Mouse (Mus musculus) lung, embryonic 15.5 days (tissue): ENCODE data around the gene Pof1b. TPM values are rescaled to one million over a fixed set of nuclear protein-coding genes. Genes with fewer than 3 reads are reported as not detected.

Experiments used
- ATAC-seq: fragments of 200-750 bp; cut with Nextera tagmentation; 2 replicates; pipeline ENCODE4 v1.8.0; 2017; ENCODE audit warnings: moderate number of reproducible peaks, borderline replicate concordance; ENCODE audit not compliant: low FRiP score, low TSS enrichment; ENCODE audit errors: extremely low read depth
- H3K27ac ChIP-seq: fragments of 300-500 bp; sonication (generic); 2 replicates; pipeline ENCODE4 v1.5.1; 2015; ENCODE audit warnings: moderate library complexity, mild to moderate bottlenecking, inconsistent platforms
- H3K27me3 ChIP-seq: fragments of 300-500 bp; sonication (generic); 2 replicates; pipeline ENCODE4 v1.6.1; 2015; ENCODE audit warnings: inconsistent platforms
- H3K36me3 ChIP-seq: fragments of 300-500 bp; sonication (generic); 2 replicates; pipeline ENCODE4 v1.6.1; 2015; ENCODE audit warnings: inconsistent platforms
- H3K4me1 ChIP-seq: fragments of 300-500 bp; sonication (generic); 2 replicates; pipeline ENCODE4 v1.6.1; 2015; ENCODE audit warnings: inconsistent platforms
- H3K4me2 ChIP-seq: fragments of 300-500 bp; sonication (generic); 2 replicates; pipeline ENCODE4 v1.6.1; 2015; ENCODE audit warnings: inconsistent platforms, mild to moderate bottlenecking, moderate library complexity
- H3K4me3 ChIP-seq: fragments of 300-500 bp; sonication (generic); 2 replicates; pipeline ENCODE4 v1.5.1; 2015; ENCODE audit warnings: mild to moderate bottlenecking, inconsistent platforms
- H3K9ac ChIP-seq: fragments of 300-500 bp; sonication (generic); 2 replicates; pipeline ENCODE4 v1.6.1; 2015; ENCODE audit warnings: inconsistent platforms
- H3K9me3 ChIP-seq: fragments of 300-500 bp; sonication (generic); 2 replicates; pipeline ENCODE4 v1.6.1; 2016; ENCODE audit warnings: inconsistent platforms
- WGBS: fragments of 180-500 bp; shearing (Covaris S2); methylation state at CpG from one replicate; pipeline ENCODE4 v1.1.7; 2015; 5-methylcytosine and 5-hydroxymethylcytosine counted together
- polyA plus RNA-seq: library from polyadenylated mRNA; unstranded; fragments of >200 nt; fragmentation: Nextera tagmentation; extraction: Ambion mirVana; gene quantifications from 2 replicates; pipeline ENCODE4 v1.2.1, GENCODE M21; 2015

Gene Pof1b
- 1.8 and 2.1 TPM in 2 replicates for polyA plus RNA-seq

DNA sequence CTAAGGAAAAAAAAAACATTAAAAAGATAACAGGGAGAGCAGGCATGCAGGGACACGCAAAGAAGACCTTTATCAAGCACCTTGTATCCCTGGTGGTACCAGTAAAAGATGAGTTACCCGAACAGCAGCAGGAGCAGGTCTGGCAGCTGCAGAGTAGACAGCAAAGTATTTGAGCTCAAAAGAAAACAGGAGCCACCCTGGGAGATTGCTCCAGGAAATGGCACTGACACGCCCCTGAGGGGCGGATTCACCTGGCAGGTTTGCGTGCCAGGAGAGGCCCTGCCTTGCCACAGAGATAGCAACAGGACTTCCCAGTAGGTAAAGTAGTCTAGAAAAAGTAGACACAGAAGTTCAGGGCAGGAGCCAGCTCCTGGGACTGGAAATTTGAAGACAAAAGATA is at the start of gene Pof1b:
TSS of gene Pof1b (minus strand) at position 144 of the 400 bp plus-strand sequence.
- H3K36me3 ChIP-seq, result no peaks in the 10 kb centered on the region
- no peak within 1 kb of the TSS for H3K4me2 ChIP-seq
- H3K9me3 ChIP-seq, result no peaks in the 10 kb centered on the region
- no peak within 1 kb of the TSS for H3K9ac ChIP-seq
- H3K27ac ChIP-seq, result no peak within 1 kb of the TSS
- no peak within 1 kb of the TSS for H3K4me3 ChIP-seq
- 54% methylated on average over 5 of the region's 5 CpGs for WGBS
- no peak for ATAC-seq
- no peaks in the 10 kb centered on the region for H3K27me3 ChIP-seq
- H3K4me1 ChIP-seq, result no peaks in the 10 kb centered on the region

- no peak overlapping the region for H3K4me3 ChIP-seq
- ATAC-seq, result no peak
- H3K27ac ChIP-seq, result no peak overlapping the region
- H3K4me2 ChIP-seq, result no peak overlapping the region
- H3K27me3 ChIP-seq, result no peaks in the 10 kb centered on the region
- no peaks in the 10 kb centered on the region for H3K9me3 ChIP-seq
- no peaks in the 10 kb centered on the region for H3K4me1 ChIP-seq
- no peaks in the 10 kb centered on the region for H3K36me3 ChIP-seq
- no peak overlapping the region for H3K9ac ChIP-seq
Measured at GRCm38 (mm10) chrX:112716587-112716986, 18.1 kb upstream of the Pof1b start.

GRCm38 (mm10) chrX:112694392-112694791 is 4.1 kb downstream of the Pof1b start:
- 39% methylated on average over 1 of the region's 1 CpGs for WGBS

GRCm38 (mm10) chrX:112680605-112681004 is 17.8 kb downstream of the Pof1b start:
- Histone ChIP-seq H3K27me3 (no peaks in the 10 kb centered on the region), H3K4me3 (no peak overlapping the region), H3K36me3 (no peaks in the 10 kb centered on the region), H3K4me1 (no peaks in the 10 kb centered on the region), H3K4me2 (no peak overlapping the region), H3K9ac (no peak overlapping the region), H3K27ac (no peak overlapping the region), H3K9me3 (no peaks in the 10 kb centered on the region)
- ATAC-seq, result peak; percentile 31; the same call in 1 of the 2 replicates
- 19% methylated on average over 5 of the region's 5 CpGs for WGBS

More at GRCm38 (mm10) chrX:112694392-112694791, 4.1 kb downstream of the Pof1b start:
- Histone ChIP-seq H3K4me1 (no peaks in the 10 kb centered on the region), H3K9me3 (no peaks in the 10 kb centered on the region), H3K27me3 (no peaks in the 10 kb centered on the region), H3K9ac (no peak overlapping the region), H3K4me2 (no peak overlapping the region), H3K4me3 (no peak overlapping the region), H3K27ac (no peak overlapping the region), H3K36me3 (no peaks in the 10 kb centered on the region)
- no peak for ATAC-seq

- no peak overlapping the region for H3K9ac ChIP-seq
- 18% methylated on average over 1 of the region's 1 CpGs for WGBS
- ATAC-seq, result no peak
- no peaks in the 10 kb centered on the region for H3K9me3 ChIP-seq
- no peak overlapping the region for H3K4me3 ChIP-seq
- no peak overlapping the region for H3K4me2 ChIP-seq
- H3K4me1 ChIP-seq, result no peaks in the 10 kb centered on the region
- no peaks in the 10 kb centered on the region for H3K27me3 ChIP-seq
- no peaks in the 10 kb centered on the region for H3K36me3 ChIP-seq
- H3K27ac ChIP-seq, result no peak overlapping the region
Measured at GRCm38 (mm10) chrX:112675525-112675924, 22.9 kb downstream of the Pof1b start.

DNA sequence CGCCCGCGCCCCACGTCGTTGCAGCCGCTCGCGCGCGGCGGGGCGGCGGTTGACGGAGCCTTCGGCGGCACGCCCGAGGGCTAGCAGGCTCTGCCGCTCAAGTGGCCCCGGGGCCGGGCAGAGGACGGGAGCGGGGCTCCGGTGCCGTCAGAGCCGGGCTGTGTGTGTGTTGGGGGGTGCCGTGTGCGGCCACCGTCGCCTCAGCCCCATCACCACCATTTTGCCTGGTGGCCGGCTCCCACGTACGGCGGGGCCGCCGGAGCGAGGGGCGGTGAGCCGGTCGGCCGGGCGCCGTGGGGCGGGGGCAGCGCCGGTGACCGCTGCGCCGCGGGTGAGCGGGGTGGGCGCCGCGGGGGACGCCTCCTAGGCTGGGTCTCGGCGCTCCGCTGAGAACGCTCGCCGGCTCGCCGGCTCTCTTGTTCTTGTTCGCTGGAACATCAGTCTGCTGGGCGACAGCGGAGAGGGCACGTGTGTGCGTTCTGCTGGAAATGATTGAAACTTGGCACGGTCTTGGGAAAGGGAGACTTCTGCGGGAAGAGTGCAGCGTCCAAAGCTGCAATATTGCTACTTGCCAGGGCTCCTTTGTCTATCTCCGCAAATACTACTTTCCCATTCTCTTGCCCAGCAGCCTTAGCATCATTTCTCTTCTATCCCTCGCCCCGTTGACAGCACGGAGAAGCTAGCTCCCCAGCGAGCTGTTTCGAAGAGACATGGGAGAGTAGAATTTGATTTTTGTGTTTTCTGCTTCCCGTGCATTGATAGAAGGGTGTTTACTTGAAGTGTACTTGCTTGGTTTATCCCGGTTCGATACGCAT is 96.9 kb downstream of the Pof1b start:
- peak overlapping the region; percentile 74 for H3K27ac ChIP-seq
- H3K4me2 ChIP-seq, result peak overlapping the region; percentile 55
- H3K36me3 ChIP-seq, result no peaks in the 10 kb centered on the region
- H3K27me3 ChIP-seq, result no peaks in the 10 kb centered on the region
- H3K4me3 ChIP-seq, result peak overlapping the region; percentile 67
- no peaks in the 10 kb centered on the region for H3K4me1 ChIP-seq
- peak; percentile 72 for ATAC-seq
- 14% methylated on average over 26 of the region's 81 CpGs for WGBS
- H3K9me3 ChIP-seq, result no peaks in the 10 kb centered on the region
- peak overlapping the region; percentile 59 for H3K9ac ChIP-seq

- 15% methylated on average over 76 of the region's 79 CpGs for WGBS
- Histone ChIP-seq H3K27ac (peak within 1 kb of the TSS; percentile 74), H3K9ac (peak within 1 kb of the TSS; percentile 59), H3K36me3 (no peaks in the 10 kb centered on the region), H3K4me1 (no peaks in the 10 kb centered on the region), H3K27me3 (no peaks in the 10 kb centered on the region), H3K4me2 (peak within 1 kb of the TSS; percentile 55), H3K9me3 (no peaks in the 10 kb centered on the region), H3K4me3 (peak within 1 kb of the TSS; percentile 67)
- ATAC-seq, result peak; percentile 97
Measured at GRCm38 (mm10) chrX:112600511-112601305, 97.7 kb downstream of the Pof1b start, which contains the start of gene Zfp711. Gene Zfp711 (plus strand): TSS chrX:112600526.

Other genes starting within 250 kb of the Pof1b start
- gene 2010106E10Rik, start 203.4 kb downstream of the Pof1b start, polyA plus RNA-seq, result not detected in 2 replicates
- gene Zfp711, start 98.1 kb downstream of the Pof1b start, polyA plus RNA-seq, result 13.0 and 14.2 TPM in 2 replicates